Mouse (Mus musculus): ENCODE measurements around the gene Myrfl. TPM values are rescaled to one million over a fixed set of nuclear protein-coding genes. Genes with fewer than 3 reads are reported as not detected.

Gene Myrfl
- 5.1 and 22.8 TPM in 2 replicates for polyA plus RNA-seq (2012; rRNA removed)

- Histone ChIP-seq H3K4me1 (ENCODE audit: control insufficient read depth, insufficient read depth, insufficient read length, low read length) (peaks cover 19% of the 10 kb centered on the region; the same call in 1 of the 2 replicates), H3K27ac (ENCODE audit: insufficient read depth, low read depth, low read length) (peak within 1 kb of the TSS; percentile 98), H3K36me3 (ENCODE audit: control insufficient read depth, insufficient read depth, low read length) (no peaks in the 10 kb centered on the region; the same call in 1 of the 2 replicates), H3K4me3 (ENCODE audit: low read depth, low read length) (peak within 1 kb of the TSS; percentile 62), H3K27me3 (ENCODE audit: control insufficient read depth, insufficient read depth, low read length) (no peaks in the 10 kb centered on the region)
- WGBS: 27% methylated on average over 17 of the region's 17 CpGs
- TF ChIP-seq CTCF (IDR thresholded peaks at IDR 0.05; ENCODE audit: extremely low read depth, insufficient read length, insufficient replicate concordance, low read depth, low read length) (no peak), POLR2A (IDR thresholded peaks at IDR 0.05; ENCODE audit: low read depth, low read length) (no peak; the same call in 1 of the 2 replicates)
These were observed at the start of gene Myrfl for GRCm38 (mm10) chr10:116896336-116897177. Myrfl (minus strand) TSS chr10:116896919.

- Histone ChIP-seq H3K4me3 (ENCODE audit: low read depth, low read length) (no peak overlapping the region), H3K27me3 (ENCODE audit: control insufficient read depth, insufficient read depth, low read length) (no peaks in the 10 kb centered on the region), H3K36me3 (ENCODE audit: control insufficient read depth, insufficient read depth, low read length) (peaks cover 6% of the 10 kb centered on the region; the same call in 1 of the 2 replicates), H3K27ac (ENCODE audit: insufficient read depth, low read depth, low read length) (no peak overlapping the region), H3K4me1 (ENCODE audit: control insufficient read depth, insufficient read depth, insufficient read length, low read length) (peaks cover 6% of the 10 kb centered on the region; the same call in 1 of the 2 replicates)
- 65% methylated on average over 10 of the region's 10 CpGs for WGBS
- TF ChIP-seq CTCF (IDR thresholded peaks at IDR 0.05; ENCODE audit: extremely low read depth, insufficient read length, insufficient replicate concordance, low read depth, low read length) (no peak), POLR2A (IDR thresholded peaks at IDR 0.05; ENCODE audit: low read depth, low read length) (no peak)
These were observed 48.2 kb upstream of the Myrfl start for GRCm38 (mm10) chr10:116944940-116945339.

- no peak for TF ChIP-seq POLR2A (IDR thresholded peaks at IDR 0.05; ENCODE audit: low read depth, low read length)
- no peak for TF ChIP-seq CTCF (IDR thresholded peaks at IDR 0.05; ENCODE audit: extremely low read depth, insufficient read length, insufficient replicate concordance, low read depth, low read length)
- Histone ChIP-seq H3K4me1 (ENCODE audit: control insufficient read depth, insufficient read depth, insufficient read length, low read length) (peaks cover 6% of the 10 kb centered on the region; the same call in 1 of the 2 replicates), H3K27ac (ENCODE audit: insufficient read depth, low read depth, low read length) (no peak overlapping the region), H3K4me3 (ENCODE audit: low read depth, low read length) (no peak overlapping the region), H3K36me3 (ENCODE audit: control insufficient read depth, insufficient read depth, low read length) (peaks cover 8% of the 10 kb centered on the region), H3K27me3 (ENCODE audit: control insufficient read depth, insufficient read depth, low read length) (no peaks in the 10 kb centered on the region)
- 86% methylated on average over 3 of the region's 3 CpGs for WGBS
These were observed 47.4 kb upstream of the Myrfl start for GRCm38 (mm10) chr10:116944144-116944543.

GRCm38 (mm10) chr10:116943025-116943424, 46.3 kb upstream of the Myrfl start:
- Histone ChIP-seq H3K4me3 (ENCODE audit: low read depth, low read length) (no peak overlapping the region), H3K27me3 (ENCODE audit: control insufficient read depth, insufficient read depth, low read length) (no peaks in the 10 kb centered on the region), H3K4me1 (ENCODE audit: control insufficient read depth, insufficient read depth, insufficient read length, low read length) (peaks cover 4% of the 10 kb centered on the region; the same call in 1 of the 2 replicates), H3K36me3 (ENCODE audit: control insufficient read depth, insufficient read depth, low read length) (peaks cover 14% of the 10 kb centered on the region), H3K27ac (ENCODE audit: insufficient read depth, low read depth, low read length) (no peak overlapping the region)
- no peak for TF ChIP-seq POLR2A (IDR thresholded peaks at IDR 0.05; ENCODE audit: low read depth, low read length)
- TF ChIP-seq CTCF (IDR thresholded peaks at IDR 0.05; ENCODE audit: extremely low read depth, insufficient read length, insufficient replicate concordance, low read depth, low read length): peak; percentile 51; the same call in 1 of the 2 replicates
- WGBS: 93% methylated on average over 6 of the region's 6 CpGs

GRCm38 (mm10) chr10:116935028-116935427, 38.3 kb upstream of the Myrfl start:
- H3K27ac ChIP-seq (ENCODE audit: insufficient read depth, low read depth, low read length): no peak overlapping the region

GRCm38 (mm10) chr10:116933794-116934193, 37.1 kb upstream of the Myrfl start:
- H3K27me3 ChIP-seq (ENCODE audit: control insufficient read depth, insufficient read depth, low read length): no peaks in the 10 kb centered on the region
- no peak overlapping the region for H3K4me3 ChIP-seq (ENCODE audit: low read depth, low read length)
- H3K27ac ChIP-seq (ENCODE audit: insufficient read depth, low read depth, low read length): no peak overlapping the region
- 80% methylated on average over 7 of the region's 7 CpGs for WGBS
- peaks cover 5% of the 10 kb centered on the region; the same call in 1 of the 2 replicates for H3K4me1 ChIP-seq (ENCODE audit: control insufficient read depth, insufficient read depth, insufficient read length, low read length)
- TF ChIP-seq CTCF (IDR thresholded peaks at IDR 0.05; ENCODE audit: extremely low read depth, insufficient read length, insufficient replicate concordance, low read depth, low read length) (no peak), POLR2A (IDR thresholded peaks at IDR 0.05; ENCODE audit: low read depth, low read length) (no peak)
- peaks cover 49% of the 10 kb centered on the region for H3K36me3 ChIP-seq (ENCODE audit: control insufficient read depth, insufficient read depth, low read length)

More at GRCm38 (mm10) chr10:116935028-116935427, 38.3 kb upstream of the Myrfl start:
- TF ChIP-seq POLR2A (IDR thresholded peaks at IDR 0.05; ENCODE audit: low read depth, low read length) (no peak), CTCF (IDR thresholded peaks at IDR 0.05; ENCODE audit: extremely low read depth, insufficient read length, insufficient replicate concordance, low read depth, low read length) (no peak)
- Histone ChIP-seq H3K4me1 (ENCODE audit: control insufficient read depth, insufficient read depth, insufficient read length, low read length) (peaks cover 5% of the 10 kb centered on the region; the same call in 1 of the 2 replicates), H3K27me3 (ENCODE audit: control insufficient read depth, insufficient read depth, low read length) (no peaks in the 10 kb centered on the region), H3K36me3 (ENCODE audit: control insufficient read depth, insufficient read depth, low read length) (peaks cover 50% of the 10 kb centered on the region), H3K4me3 (ENCODE audit: low read depth, low read length) (no peak overlapping the region)
- 75% methylated on average over 12 of the region's 12 CpGs for WGBS

- Histone ChIP-seq H3K4me1 (ENCODE audit: control insufficient read depth, insufficient read depth, insufficient read length, low read length) (peaks cover 7% of the 10 kb centered on the region), H3K4me3 (ENCODE audit: low read depth, low read length) (no peak overlapping the region), H3K27me3 (ENCODE audit: control insufficient read depth, insufficient read depth, low read length) (no peaks in the 10 kb centered on the region), H3K27ac (ENCODE audit: insufficient read depth, low read depth, low read length) (no peak overlapping the region), H3K36me3 (ENCODE audit: control insufficient read depth, insufficient read depth, low read length) (peaks cover 44% of the 10 kb centered on the region)
- TF ChIP-seq CTCF (IDR thresholded peaks at IDR 0.05; ENCODE audit: extremely low read depth, insufficient read length, insufficient replicate concordance, low read depth, low read length) (no peak), POLR2A (IDR thresholded peaks at IDR 0.05; ENCODE audit: low read depth, low read length) (no peak)
- WGBS: 93% methylated on average over 13 of the region's 13 CpGs
These were observed 35.7 kb upstream of the Myrfl start for GRCm38 (mm10) chr10:116932418-116932817.

All from small intestine, adult 2 months (tissue).